Mouse (Mus musculus) G1E (cell line): ENCODE measurements around the gene Trp53i13.

Experiments
- CTCF ChIP-seq: IDR thresholded peaks from 2 replicates; pipeline ENCODE4 v1.5.1; 2012; ENCODE audit warnings: low read depth, low read length, inconsistent platforms, mixed read lengths
- GATA1 ChIP-seq: IDR thresholded peaks from 2 replicates; pipeline ENCODE4 v1.6.1; 2012; ENCODE audit warnings: borderline replicate concordance, low read length, inconsistent platforms, mixed read lengths
- POLR2AphosphoS5 ChIP-seq: IDR thresholded peaks from 2 replicates; pipeline ENCODE4 v1.6.1; 2012; ENCODE audit warnings: low read depth, low read length, inconsistent platforms; ENCODE audit not compliant: insufficient replicate concordance
- TAL1 ChIP-seq: conservative IDR thresholded peaks from 2 replicates; pipeline ENCODE4 v1.6.1; 2012; ENCODE audit warnings: low read depth, low read length, inconsistent platforms, mixed read lengths

- TF ChIP-seq CTCF (no peak), TAL1 (no peak), POLR2AphosphoS5 (no peak), GATA1 (no peak)
Measured at GRCm38 (mm10) chr11:77513811-77514170, 2.0 kb downstream of the Trp53i13 start.
